Mouse (Mus musculus) heart, embryonic 14.5 days (tissue): ENCODE data around the gene Plbd1. TPM values are rescaled to one million over a fixed set of nuclear protein-coding genes. Genes with fewer than 3 reads are reported as not detected.

ENCODE experiments used
- ATAC-seq: fragments of 200-750 bp; cut with Nextera tagmentation; 2 replicates; pipeline ENCODE4 v1.8.0; 2017; ENCODE audit warnings: low read depth, moderate TSS enrichment; ENCODE audit not compliant: insufficient number of reproducible peaks, insufficient read depth, low FRiP score
- H3K27ac ChIP-seq, 2 experiments: fragments of 200-500 bp in 1 of 2; fragments of 300-500 bp in 1 of 2; sonication (generic) in 1 of 2; replicated peaks in 1 of 2; 2 replicates each; pipeline ENCODE4 v1.5.1; 2012 to 2014; ENCODE audit warnings: low read depth in 2 of 2, low read length in 2 of 2, control low read depth in 1 of 2, mild to moderate bottlenecking in 1 of 2, mixed read lengths in 1 of 2; ENCODE audit not compliant: control insufficient read depth in 1 of 2, insufficient read depth in 1 of 2
- H3K27me3 ChIP-seq: fragments of 300-500 bp; sonication (generic); 2 replicates; pipeline ENCODE4 v1.6.1; 2014; ENCODE audit warnings: mild to moderate bottlenecking, low read length, control low read depth; ENCODE audit not compliant: control insufficient read depth, insufficient read depth
- H3K36me3 ChIP-seq: fragments of 300-500 bp; sonication (generic); 2 replicates; pipeline ENCODE4 v1.6.1; 2014; ENCODE audit warnings: mild to moderate bottlenecking, control low read depth, low read length, mixed read lengths; ENCODE audit not compliant: control insufficient read depth, insufficient read depth
- H3K4me1 ChIP-seq, 2 experiments: fragments of 200-500 bp in 1 of 2; fragments of 300-500 bp in 1 of 2; sonication (generic) in 1 of 2; 2 replicates each; pipeline ENCODE4 v1.6.1; 2012 to 2014; ENCODE audit warnings: low read length in 2 of 2, control low read depth in 1 of 2, mixed read lengths in 1 of 2; ENCODE audit not compliant: control insufficient read depth in 2 of 2, insufficient read depth in 2 of 2
- H3K4me2 ChIP-seq: fragments of 300-500 bp; sonication (generic); 2 replicates; pipeline ENCODE4 v1.6.1; 2014; ENCODE audit warnings: mild to moderate bottlenecking, low read length
- H3K4me3 ChIP-seq, 2 experiments: fragments of 200-500 bp in 1 of 2; fragments of 300-500 bp in 1 of 2; sonication (generic) in 1 of 2; 2 replicates each; pipeline ENCODE4 v1.5.1; 2012 to 2014; ENCODE audit warnings: low read length in 2 of 2, mild to moderate bottlenecking in 2 of 2, control low read depth in 1 of 2, low read depth in 1 of 2, moderate library complexity in 1 of 2; ENCODE audit not compliant: control insufficient read depth in 1 of 2, insufficient read depth in 1 of 2
- H3K9ac ChIP-seq: fragments of 300-500 bp; sonication (generic); 2 replicates; pipeline ENCODE4 v1.6.1; 2014; ENCODE audit warnings: mild to moderate bottlenecking, low read length
- H3K9me3 ChIP-seq: fragments of 300-500 bp; sonication (generic); 2 replicates; pipeline ENCODE4 v1.6.1; 2016; ENCODE audit warnings: low read length, control low read depth; ENCODE audit not compliant: control insufficient read depth
- WGBS: fragments of 180-500 bp; shearing (Covaris S2); extraction: QIAGEN DNeasy Blood & Tissue Kit; methylation state at CpG from one replicate; pipeline ENCODE4 v1.1.7; 2014; 5-methylcytosine and 5-hydroxymethylcytosine counted together
- polyA plus RNA-seq: library from polyadenylated mRNA; unstranded; fragments of >200 nt; fragmentation: Nextera tagmentation; extraction: Ambion mirVana; gene quantifications from 2 replicates; pipeline ENCODE4 v1.2.1, GENCODE M21; 2014

Plbd1 gene
- 6.6 and 7.6 TPM in 2 replicates for polyA plus RNA-seq

- Histone ChIP-seq H3K27me3 (peaks cover 9% of the 10 kb centered on the region; the same call in 1 of the 2 replicates), H3K36me3 (no peaks in the 10 kb centered on the region), H3K9me3 (no peaks in the 10 kb centered on the region), H3K4me1 (peaks cover 9 to 11% of the 10 kb centered on the region in 2 experiments; a peak in 3 of 4 replicates), H3K4me3 (peak within 1 kb of the TSS; percentile 40 to 47), H3K9ac (peak within 1 kb of the TSS; percentile 69), H3K4me2 (peak within 1 kb of the TSS; percentile 87), H3K27ac (no peak within 1 kb of the TSS)
- 3% methylated on average over 19 of the region's 19 CpGs for WGBS
- no peak for ATAC-seq
Observed at GRCm38 (mm10) chr6:136661706-136662016, at the start of gene Plbd1. Gene Plbd1 (minus strand): TSS chr6:136661928.

DNA sequence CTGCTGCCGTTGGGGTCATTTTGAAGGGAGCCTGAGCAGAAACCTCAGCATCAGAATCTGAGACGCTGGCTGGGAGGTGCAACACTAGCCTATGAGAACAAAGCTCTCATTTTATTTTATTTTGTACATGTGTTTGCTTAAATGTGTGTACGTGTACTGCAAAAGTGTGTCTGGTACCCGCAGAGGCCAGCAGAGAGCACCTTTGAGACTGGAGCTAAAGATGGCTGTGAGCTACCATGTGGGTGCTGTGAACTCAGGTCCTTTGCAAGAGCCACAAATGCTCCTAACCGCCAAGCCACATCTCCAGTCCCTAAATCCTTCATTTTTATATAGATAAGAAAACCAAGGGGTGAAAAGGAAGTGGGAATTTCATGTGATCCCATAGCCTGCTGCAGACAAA, 48.7 kb upstream of the Plbd1 start:
- no peak for ATAC-seq
- WGBS: 83% methylated on average over 5 of the region's 5 CpGs
- no peak overlapping the region for H3K27ac ChIP-seq

DNA sequence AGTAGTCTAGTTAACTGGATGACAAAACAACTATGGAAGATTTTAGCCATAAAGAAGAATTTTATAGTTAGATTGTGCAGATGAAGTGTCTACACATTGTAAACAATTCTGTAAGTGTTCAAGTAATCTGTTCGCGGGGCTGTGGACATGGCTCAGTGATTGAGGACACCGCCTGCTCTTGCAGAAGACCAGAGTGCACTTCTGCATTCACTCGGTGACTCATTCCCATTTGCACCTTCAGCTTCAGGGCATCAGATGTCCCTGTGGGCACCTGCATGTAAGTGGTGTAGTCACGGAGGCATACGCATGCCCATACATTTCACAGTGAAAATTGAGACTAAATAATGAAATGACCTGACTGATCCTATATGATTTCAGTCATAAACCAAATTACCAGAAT, 46.9 kb upstream of the Plbd1 start:
- H3K27me3 ChIP-seq: no peaks in the 10 kb centered on the region
- H3K9ac ChIP-seq: no peak overlapping the region
- no peaks in the 10 kb centered on the region for H3K9me3 ChIP-seq
- 87% methylated on average over 6 of the region's 6 CpGs for WGBS
- H3K36me3 ChIP-seq: no peaks in the 10 kb centered on the region
- H3K4me3 ChIP-seq: no peak overlapping the region
- H3K27ac ChIP-seq: no peak overlapping the region
- H3K4me2 ChIP-seq: no peak overlapping the region
- H3K4me1 ChIP-seq: no peaks in the 10 kb centered on the region
- no peak for ATAC-seq

More for the DNA sequence above, 48.7 kb upstream of the Plbd1 start:
- no peaks in the 10 kb centered on the region for H3K4me1 ChIP-seq
- no peaks in the 10 kb centered on the region for H3K36me3 ChIP-seq
- H3K9ac ChIP-seq: no peak overlapping the region
- H3K27me3 ChIP-seq: no peaks in the 10 kb centered on the region
- no peak overlapping the region for H3K4me2 ChIP-seq
- H3K9me3 ChIP-seq: no peaks in the 10 kb centered on the region
- H3K4me3 ChIP-seq: no peak overlapping the region

GRCm38 (mm10) chr6:136701878-136702277, 40.1 kb upstream of the Plbd1 start:
- no peak overlapping the region for H3K9ac ChIP-seq
- H3K4me2 ChIP-seq: no peak overlapping the region
- no peak overlapping the region for H3K27ac ChIP-seq
- no peak for ATAC-seq
- 91% methylated on average over 3 of the region's 3 CpGs for WGBS
- no peak overlapping the region for H3K4me3 ChIP-seq
- no peaks in the 10 kb centered on the region for H3K27me3 ChIP-seq
- H3K4me1 ChIP-seq: peaks cover 12% of the 10 kb centered on the region in 2 experiments
- no peaks in the 10 kb centered on the region for H3K36me3 ChIP-seq
- H3K9me3 ChIP-seq: no peaks in the 10 kb centered on the region

DNA sequence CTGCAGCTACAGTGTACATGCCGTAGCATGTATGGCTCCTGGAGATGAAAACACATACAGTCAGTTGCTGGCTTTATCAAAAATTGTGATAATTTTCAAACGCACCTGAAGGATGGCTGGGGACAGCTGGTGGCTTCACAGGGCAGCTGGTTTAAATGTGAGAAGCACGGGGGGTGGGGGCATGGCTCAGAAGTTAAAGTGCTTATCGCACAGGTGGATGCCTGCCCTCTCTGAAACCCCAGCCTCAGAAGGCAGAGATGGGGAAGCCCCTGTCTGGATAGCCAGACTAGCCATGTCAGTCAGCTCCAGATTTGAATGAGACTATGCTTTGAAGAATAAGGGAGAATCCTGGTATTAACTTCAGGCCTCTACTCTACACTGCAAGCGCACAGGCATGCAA, 39.5 kb upstream of the Plbd1 start:
- ATAC-seq: no peak
- Histone ChIP-seq H3K9me3 (no peaks in the 10 kb centered on the region), H3K9ac (no peak overlapping the region), H3K4me2 (no peak overlapping the region), H3K27ac (no peak overlapping the region), H3K27me3 (no peaks in the 10 kb centered on the region), H3K36me3 (no peaks in the 10 kb centered on the region), H3K4me1 (peaks cover 12 to 13% of the 10 kb centered on the region in 2 experiments), H3K4me3 (no peak overlapping the region)
- 83% methylated on average over 5 of the region's 5 CpGs for WGBS

- H3K4me3 ChIP-seq: no peak overlapping the region
- WGBS: 89% methylated on average over 6 of the region's 6 CpGs
- H3K27me3 ChIP-seq: no peaks in the 10 kb centered on the region
- no peak overlapping the region for H3K9ac ChIP-seq
- no peaks in the 10 kb centered on the region for H3K36me3 ChIP-seq
- no peak for ATAC-seq
- no peaks in the 10 kb centered on the region for H3K9me3 ChIP-seq
- H3K4me2 ChIP-seq: no peak overlapping the region
- no peak overlapping the region for H3K27ac ChIP-seq
- no peaks in the 10 kb centered on the region for H3K4me1 ChIP-seq
Observed at GRCm38 (mm10) chr6:136691314-136691713, 29.6 kb upstream of the Plbd1 start.

DNA sequence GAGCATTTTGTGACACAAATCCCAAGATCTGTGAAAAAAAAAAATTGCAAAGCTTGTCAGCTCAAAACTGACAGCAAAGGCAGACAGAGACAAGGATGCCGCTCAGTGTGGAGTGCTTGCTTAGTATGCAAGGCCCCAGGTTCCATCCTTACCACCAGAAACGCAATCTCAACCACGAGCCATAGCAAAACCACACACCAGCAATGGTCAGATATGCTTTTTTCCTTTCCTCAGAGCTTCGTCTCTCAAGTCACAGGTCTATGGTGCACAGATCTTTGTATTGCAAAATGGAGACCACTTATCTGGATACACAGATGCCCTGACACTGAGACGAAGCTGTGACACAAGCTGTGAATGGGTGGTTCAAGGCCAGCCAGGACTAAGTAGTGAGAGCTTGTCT, 28.8 kb upstream of the Plbd1 start:
- H3K9ac ChIP-seq: no peak overlapping the region
- H3K4me3 ChIP-seq: no peak overlapping the region
- no peak for ATAC-seq
- no peaks in the 10 kb centered on the region for H3K36me3 ChIP-seq
- no peaks in the 10 kb centered on the region for H3K27me3 ChIP-seq
- no peaks in the 10 kb centered on the region for H3K4me1 ChIP-seq
- 73% methylated on average over 5 of the region's 5 CpGs for WGBS
- no peak overlapping the region for H3K4me2 ChIP-seq
- H3K9me3 ChIP-seq: no peaks in the 10 kb centered on the region
- no peak overlapping the region for H3K27ac ChIP-seq

GRCm38 (mm10) chr6:136689790-136690413, 28.2 kb upstream of the Plbd1 start:
- H3K27ac ChIP-seq: no peak overlapping the region
- H3K4me1 ChIP-seq: no peaks in the 10 kb centered on the region
- H3K9me3 ChIP-seq: no peaks in the 10 kb centered on the region
- no peak overlapping the region for H3K4me3 ChIP-seq
- H3K36me3 ChIP-seq: no peaks in the 10 kb centered on the region
- 61% methylated on average over 15 of the region's 15 CpGs for WGBS
- no peak overlapping the region for H3K9ac ChIP-seq
- no peak for ATAC-seq
- no peak overlapping the region for H3K4me2 ChIP-seq
- no peaks in the 10 kb centered on the region for H3K27me3 ChIP-seq
